ENCODE assay signal across 18 mouse cellular contexts in genomic region chr13:115037304-115037703, GRCm38 (mm10). TPM values are rescaled to one million over a fixed set of nuclear protein-coding genes. Genes with fewer than 3 reads are reported as not detected.
DNase-seq lines count a peak whose midpoint lies in the region; ATAC-seq and TF ChIP-seq lines count a peak whose summit lies in the region.
"Had no signal": no experiment of that assay in that cellular context is flagged by ENCODE, and none has a peak within 500 bp of the region (broad histone marks: within the 10 kb centered on the region; RNA-seq: fewer than 3 reads in every experiment).

No protein-coding gene starts in this region.

- H3K4me1 ChIP-seq in hindbrain, embryonic 15.5 days (replicated peaks) = no peaks in the 10 kb centered on the region
- H3K4me1 ChIP-seq in hindbrain, embryonic 11.5 days (replicated peaks; ENCODE audit: control insufficient read depth, insufficient read depth, low read length) = no peaks in the 10 kb centered on the region
- 0 out of 2 replicates have a peak, but pooled peaks cover under 1% of the 10 kb centered on the region for H3K4me1 ChIP-seq in lung, embryonic 14.5 days (ENCODE audit: insufficient read depth)
- no peaks in the 10 kb centered on the region for H3K4me1 ChIP-seq in forebrain, embryonic 14.5 days (ENCODE audit: control insufficient read depth, insufficient read depth, low read length)
- H3K4me1 ChIP-seq: limb, embryonic 12.5 days had no signal

- no peak overlapping the region for H3K27ac ChIP-seq in hindbrain, embryonic 15.5 days (replicated peaks)
- no peak overlapping the region for H3K27ac ChIP-seq in hindbrain, embryonic 11.5 days (ENCODE audit: low read depth, low read length)
- H3K27ac ChIP-seq in lung, embryonic 14.5 days (ENCODE audit: low read depth) = no peak overlapping the region
- no peak overlapping the region for H3K27ac ChIP-seq in forebrain, embryonic 14.5 days (ENCODE audit: low read depth, low read length)
- H3K27ac ChIP-seq: limb, embryonic 12.5 days; neural tube, embryonic 15.5 days had no signal

- no peaks in the 10 kb centered on the region for H3K36me3 ChIP-seq in hindbrain, embryonic 15.5 days
- H3K36me3 ChIP-seq in hindbrain, embryonic 11.5 days (ENCODE audit: control insufficient read depth, insufficient read depth, low read length) = no peaks in the 10 kb centered on the region
- no peaks in the 10 kb centered on the region for H3K36me3 ChIP-seq in lung, embryonic 14.5 days (ENCODE audit: insufficient read depth)
- H3K36me3 ChIP-seq in forebrain, embryonic 14.5 days (ENCODE audit: control insufficient read depth, insufficient read depth, low read length) = no peaks in the 10 kb centered on the region
- H3K36me3 ChIP-seq: limb, embryonic 12.5 days; neural tube, embryonic 15.5 days had no signal

- ATAC-seq in hindbrain, embryonic 15.5 days (ENCODE audit: low FRiP score, low read depth) = 0 out of 2 replicates have a peak, but pooled peaks have one; percentile 34
- no peak for ATAC-seq in hindbrain, embryonic 11.5 days (ENCODE audit: low FRiP score)
- ATAC-seq in lung, embryonic 14.5 days (ENCODE audit: insufficient read depth) = peak; percentile 75
- ATAC-seq in forebrain, embryonic 14.5 days = no peak
- ATAC-seq: forebrain, embryonic 16.5 days had no signal

- no peak overlapping the region for H3K9ac ChIP-seq in hindbrain, embryonic 15.5 days
- H3K9ac ChIP-seq in hindbrain, embryonic 11.5 days (ENCODE audit: low read depth, low read length) = no peak overlapping the region
- no peak overlapping the region for H3K9ac ChIP-seq in lung, embryonic 14.5 days
- H3K9ac ChIP-seq in forebrain, embryonic 14.5 days (ENCODE audit: low read length) = no peak overlapping the region
- H3K9ac ChIP-seq: limb, embryonic 12.5 days; neural tube, embryonic 15.5 days had no signal

- no peak overlapping the region for H3K4me3 ChIP-seq in hindbrain, embryonic 15.5 days
- H3K4me3 ChIP-seq in hindbrain, embryonic 11.5 days (ENCODE audit: low read depth, low read length) = no peak overlapping the region
- H3K4me3 ChIP-seq in lung, embryonic 14.5 days (ENCODE audit: low read depth, low read length) = no peak overlapping the region
- no peak overlapping the region for H3K4me3 ChIP-seq in forebrain, embryonic 14.5 days (ENCODE audit: low read depth, low read length)
- H3K4me3 ChIP-seq: erythroblast, embryonic 14.5 days; heart, adult 2 months; limb, embryonic 12.5 days; neural tube, embryonic 15.5 days had no signal

- no peaks in the 10 kb centered on the region for H3K27me3 ChIP-seq in hindbrain, embryonic 15.5 days
- H3K27me3 ChIP-seq in hindbrain, embryonic 11.5 days (ENCODE audit: control insufficient read depth, insufficient read depth, low read length) = no peaks in the 10 kb centered on the region
- H3K27me3 ChIP-seq in lung, embryonic 14.5 days (ENCODE audit: insufficient read depth, low read length) = no peaks in the 10 kb centered on the region
- no peaks in the 10 kb centered on the region for H3K27me3 ChIP-seq in forebrain, embryonic 14.5 days (replicated peaks; ENCODE audit: control insufficient read depth, insufficient read depth, low read length)
- H3K27me3 ChIP-seq: limb, embryonic 12.5 days; neural tube, embryonic 15.5 days had no signal

- no peak for DNase-seq in hindbrain, embryonic 11.5 days (ENCODE audit: low spot score)
- DNase-seq in lung, embryonic 14.5 days = peak; percentile 80
- DNase-seq in lung, postnatal 4 days = no peak
- peak; percentile 5 for DNase-seq in adipocyte (ENCODE audit: low spot score)
- peak; percentile 9 for DNase-seq in skeletal muscle tissue, adult 2 months (ENCODE audit: low read depth, low spot score)
- no peak for DNase-seq in forebrain, embryonic 14.5 days (ENCODE audit: low spot score)
- DNase-seq in gastrocnemius, postnatal 10 days = no peak
- DNase-seq: adrenal gland, postnatal 10 days; cerebellum, adult 9-10 months; embryo, embryonic 11 days; heart, adult 2 months; spleen, adult 18-20 months; thymus, postnatal 4 days had no signal

- TF ChIP-seq CTCF in lung, embryonic 14.5 days (IDR thresholded peaks at IDR 0.05; ENCODE audit: low read depth) = no peak

- no peaks in the 10 kb centered on the region for H3K9me3 ChIP-seq in hindbrain, embryonic 15.5 days
- H3K9me3 ChIP-seq in hindbrain, embryonic 11.5 days (ENCODE audit: control insufficient read depth, low read length) = no peaks in the 10 kb centered on the region
- no peaks in the 10 kb centered on the region for H3K9me3 ChIP-seq in lung, embryonic 14.5 days (ENCODE audit: low read depth, low read length)
- H3K9me3 ChIP-seq in forebrain, embryonic 14.5 days (replicated peaks; ENCODE audit: control insufficient read depth, low read length) = no peaks in the 10 kb centered on the region
- H3K9me3 ChIP-seq: limb, embryonic 12.5 days; neural tube, embryonic 15.5 days had no signal

- 56% methylated on average over 4 of the region's 4 CpGs for WGBS in hindbrain, embryonic 15.5 days
- WGBS in hindbrain, embryonic 11.5 days = 85% methylated on average over 4 of the region's 4 CpGs
- WGBS in lung, embryonic 14.5 days = 52% methylated on average over 4 of the region's 4 CpGs
- 69% methylated on average over 4 of the region's 4 CpGs for WGBS in forebrain, embryonic 14.5 days

- H3K4me2 ChIP-seq in hindbrain, embryonic 15.5 days = no peak overlapping the region
- no peak overlapping the region for H3K4me2 ChIP-seq in hindbrain, embryonic 11.5 days (replicated peaks; ENCODE audit: low read depth, low read length)
- no peak overlapping the region for H3K4me2 ChIP-seq in lung, embryonic 14.5 days
- H3K4me2 ChIP-seq in forebrain, embryonic 14.5 days (ENCODE audit: low read length) = no peak overlapping the region
- H3K4me2 ChIP-seq: limb, embryonic 12.5 days; neural tube, embryonic 15.5 days had no signal

RNA-seq across cellular contexts. Expression of gene Pelo, which starts 52.7 kb away (rescaled TPM):
- polyA plus RNA-seq in hindbrain, embryonic 15.5 days (2015; fragmentation: Nextera tagmentation; extraction: Ambion mirVana) = 4.7 and 5.2 TPM in 2 replicates
- polyA plus RNA-seq in hindbrain, embryonic 11.5 days (2014; fragmentation: Nextera tagmentation; extraction: Ambion mirVana) = 8.0 TPM in 2 replicates
- 6.6 and 7.0 TPM in 2 replicates for polyA plus RNA-seq in lung, embryonic 14.5 days (2014; fragmentation: Nextera tagmentation; extraction: Ambion mirVana)
- polyA plus RNA-seq in forebrain, embryonic 14.5 days (2014; fragmentation: Nextera tagmentation; extraction: Ambion mirVana) = 5.6 and 5.9 TPM in 2 replicates
- 10 to 100 TPM; 11.5 to 16.5 TPM for total RNA-seq in gastrocnemius, postnatal 10 days (2021)

Comparison
In these comparisons a context has a peak if more than half of its experiments do, and no peak if none do; other contexts are left out.
1. ATAC-seq: peak in hindbrain, embryonic 15.5 days (single experiment) and lung, embryonic 14.5 days (single experiment); none in hindbrain, embryonic 11.5 days (single experiment) and forebrain, embryonic 14.5 days (single experiment).
2. DNase-seq: peak in lung, embryonic 14.5 days (single experiment), adipocyte (single experiment) and skeletal muscle tissue, adult 2 months (single experiment); none in hindbrain, embryonic 11.5 days (single experiment), lung, postnatal 4 days (0 of 2), forebrain, embryonic 14.5 days (single experiment) and gastrocnemius, postnatal 10 days (single experiment).